Mouse (Mus musculus) heart, embryonic 12.5 days (tissue): ENCODE measurements at regions not wholly inside any gene's neighbourhood (a gene's known extent, or its start where the extent isn't known, plus 50 kb on each side); places are given as distances from the start of the nearest gene placed in this dataset.

Experiments
- ATAC-seq: fragments of 200-750 bp; cut with Nextera tagmentation; 2 replicates; pipeline ENCODE4 v1.8.0; 2017; ENCODE audit warnings: moderate TSS enrichment, moderate library complexity; ENCODE audit not compliant: insufficient number of reproducible peaks, low FRiP score
- H3K27ac ChIP-seq: fragments of 300-500 bp; sonication (generic); 2 replicates; pipeline ENCODE4 v1.5.1; 2016; ENCODE audit warnings: mild to moderate bottlenecking, moderate library complexity; ENCODE audit not compliant: poor library complexity, severe bottlenecking
- H3K27me3 ChIP-seq: fragments of 300-500 bp; sonication (generic); replicated peaks from 2 replicates; pipeline ENCODE4 v1.6.1; 2016; ENCODE audit warnings: mild to moderate bottlenecking, moderate library complexity
- H3K36me3 ChIP-seq: fragments of 300-500 bp; sonication (generic); 2 replicates; pipeline ENCODE4 v1.6.1; 2016; ENCODE audit warnings: mild to moderate bottlenecking, moderate library complexity
- H3K4me1 ChIP-seq: fragments of 300-500 bp; sonication (generic); replicated peaks from 2 replicates; pipeline ENCODE4 v1.6.1; 2016; ENCODE audit warnings: mild to moderate bottlenecking
- H3K4me2 ChIP-seq: fragments of 300-500 bp; sonication (generic); 2 replicates; pipeline ENCODE4 v1.6.1; 2016; ENCODE audit warnings: mild to moderate bottlenecking, moderate library complexity
- H3K4me3 ChIP-seq: fragments of 300-500 bp; sonication (generic); 2 replicates; pipeline ENCODE4 v1.5.1; 2016; ENCODE audit warnings: mild to moderate bottlenecking
- H3K9ac ChIP-seq: fragments of 300-500 bp; sonication (generic); 2 replicates; pipeline ENCODE4 v1.6.1; 2016; ENCODE audit warnings: mild to moderate bottlenecking, moderate library complexity
- H3K9me3 ChIP-seq: fragments of 300-500 bp; sonication (generic); replicated peaks from 2 replicates; pipeline ENCODE4 v1.6.1; 2016; ENCODE audit warnings: mild to moderate bottlenecking, moderate library complexity
- WGBS: fragments of 180-500 bp; shearing (Covaris S2); methylation state at CpG from one replicate; pipeline ENCODE4 v1.1.7; 2016; 5-methylcytosine and 5-hydroxymethylcytosine counted together

DNA sequence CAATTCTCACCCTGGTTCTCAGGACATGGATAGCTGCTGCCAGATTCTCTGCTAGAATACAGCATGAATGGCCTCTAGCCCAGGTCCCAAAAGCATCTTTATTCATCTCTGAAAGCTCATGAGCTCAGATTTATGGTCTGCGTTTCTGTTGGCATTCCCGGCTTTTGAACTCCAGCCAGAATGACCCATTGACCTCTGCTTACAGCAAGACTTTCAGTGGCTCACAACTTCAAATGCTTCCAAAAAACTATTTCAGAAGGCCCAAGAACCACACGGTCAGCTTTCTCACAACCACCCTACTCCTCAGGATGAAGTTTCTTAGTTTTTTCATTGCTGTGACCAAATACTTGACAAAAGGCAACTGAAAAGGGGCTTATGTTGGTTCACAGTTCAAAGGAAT lies 729.9 kb upstream of the Car8 start:
- H3K9ac ChIP-seq, result no peak overlapping the region
- H3K4me2 ChIP-seq, result no peak overlapping the region
- peaks cover 7% of the 10 kb centered on the region for H3K4me1 ChIP-seq
- H3K27me3 ChIP-seq, result no peaks in the 10 kb centered on the region
- 0 out of 2 replicates have a peak, but pooled peaks cover 6% of the 10 kb centered on the region for H3K9me3 ChIP-seq
- WGBS, result 55% methylated on average over 3 of the region's 3 CpGs
- no peak overlapping the region for H3K4me3 ChIP-seq
- H3K36me3 ChIP-seq, result no peaks in the 10 kb centered on the region
- H3K27ac ChIP-seq, result no peak overlapping the region
- ATAC-seq, result no peak

DNA sequence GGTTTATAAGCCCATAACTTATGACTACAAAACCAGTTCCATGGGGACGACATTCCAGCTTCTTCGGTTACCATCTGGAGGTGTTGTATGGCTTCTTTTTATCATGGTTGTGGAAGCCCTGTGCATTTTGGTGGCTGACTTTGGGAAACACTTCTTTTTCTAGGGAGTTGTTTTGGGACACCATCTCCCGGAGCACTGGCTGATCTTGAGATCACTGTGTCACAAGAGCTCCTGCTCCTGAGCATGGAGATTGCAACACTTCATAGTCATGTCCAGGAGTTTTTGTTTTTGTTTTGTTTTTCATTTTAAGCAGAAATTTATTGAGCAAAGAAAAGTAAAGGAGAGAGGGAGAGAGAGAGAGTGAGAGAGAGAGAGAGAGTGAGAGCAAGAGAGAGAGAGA lies 729.1 kb upstream of the Car8 start:
- ATAC-seq, result no peak
- Histone ChIP-seq H3K27me3 (no peaks in the 10 kb centered on the region), H3K36me3 (no peaks in the 10 kb centered on the region), H3K27ac (no peak overlapping the region), H3K9ac (no peak overlapping the region), H3K4me3 (no peak overlapping the region), H3K9me3 (0 out of 2 replicates have a peak, but pooled peaks cover under 1% of the 10 kb centered on the region), H3K4me2 (no peak overlapping the region), H3K4me1 (peaks cover 14% of the 10 kb centered on the region)
- WGBS, result 84% methylated on average over 3 of the region's 3 CpGs

DNA sequence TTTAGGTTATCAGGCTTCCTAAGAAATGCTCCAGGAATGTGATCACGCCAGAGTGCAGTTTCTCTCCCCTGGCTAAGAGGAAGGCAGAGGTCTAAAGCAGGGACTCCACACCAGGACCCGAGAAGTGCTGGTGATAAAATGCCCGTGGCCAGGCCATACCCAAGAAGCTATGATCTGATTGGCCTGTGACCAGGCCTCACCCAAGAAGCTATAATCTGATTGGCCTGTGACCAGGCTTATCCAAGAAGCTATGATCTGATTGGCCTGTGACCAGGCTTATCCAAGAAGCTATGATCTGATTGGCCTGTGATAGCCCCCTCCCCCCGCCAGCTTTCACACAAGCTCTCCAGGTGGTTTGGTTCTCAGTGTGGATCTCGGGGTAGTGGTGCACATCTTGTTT lies 726.7 kb upstream of the Car8 start:
- no peak overlapping the region for H3K4me2 ChIP-seq
- WGBS, result 54% methylated on average over 5 of the region's 5 CpGs

DNA sequence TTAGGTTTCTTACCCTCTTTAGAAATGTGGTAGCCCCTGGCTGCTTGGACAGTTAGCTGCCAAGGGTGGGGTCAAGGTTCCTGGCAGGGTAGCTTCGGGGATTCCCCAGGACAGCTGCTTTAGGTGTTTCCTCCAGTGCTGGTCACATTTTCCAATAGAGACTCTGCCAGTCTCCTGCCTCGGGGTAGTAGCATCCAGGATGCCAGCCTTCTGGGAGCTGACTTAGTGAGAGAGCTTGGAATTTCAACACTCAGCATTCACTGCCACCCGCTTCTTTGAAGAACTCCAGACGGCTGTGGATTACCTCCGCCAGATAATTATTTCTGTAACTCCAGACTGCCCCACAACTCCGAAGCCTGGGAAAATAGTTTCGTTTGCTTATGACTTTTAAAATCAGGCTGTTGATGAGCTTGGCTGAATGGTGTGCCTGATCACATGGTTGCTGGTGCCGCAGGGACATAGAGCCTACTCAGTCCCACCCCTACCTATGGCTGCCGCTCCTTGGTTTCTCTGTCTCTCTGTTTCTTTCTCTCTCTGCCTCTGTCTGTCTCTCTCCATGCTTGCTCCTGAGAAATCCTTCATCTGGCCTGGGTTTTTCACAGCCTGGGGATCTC lies 724.2 kb upstream of the Car8 start:
- H3K4me2 ChIP-seq, result peak overlapping the region; percentile 60
- 20% methylated on average over 9 of the region's 9 CpGs for WGBS
- H3K27ac ChIP-seq, result peak overlapping the region; percentile 71
- peaks cover 22% of the 10 kb centered on the region for H3K4me1 ChIP-seq
- H3K27me3 ChIP-seq, result no peaks in the 10 kb centered on the region
- H3K4me3 ChIP-seq, result 0 out of 2 replicates have a peak overlapping the region, but pooled peaks have one; percentile 6
- no peaks in the 10 kb centered on the region for H3K9me3 ChIP-seq
- H3K9ac ChIP-seq, result peak overlapping the region; percentile 42; the same call in 1 of the 2 replicates
- H3K36me3 ChIP-seq, result no peaks in the 10 kb centered on the region
- ATAC-seq, result peak; percentile 50; the same call in 1 of the 2 replicates

More for the DNA sequence above, 726.7 kb upstream of the Car8 start:
- Histone ChIP-seq H3K36me3 (no peaks in the 10 kb centered on the region), H3K9ac (no peak overlapping the region), H3K27ac (no peak overlapping the region), H3K9me3 (no peaks in the 10 kb centered on the region), H3K27me3 (no peaks in the 10 kb centered on the region), H3K4me1 (peaks cover 21% of the 10 kb centered on the region), H3K4me3 (no peak overlapping the region)
- peak; percentile 63; the same call in 1 of the 2 replicates for ATAC-seq

DNA sequence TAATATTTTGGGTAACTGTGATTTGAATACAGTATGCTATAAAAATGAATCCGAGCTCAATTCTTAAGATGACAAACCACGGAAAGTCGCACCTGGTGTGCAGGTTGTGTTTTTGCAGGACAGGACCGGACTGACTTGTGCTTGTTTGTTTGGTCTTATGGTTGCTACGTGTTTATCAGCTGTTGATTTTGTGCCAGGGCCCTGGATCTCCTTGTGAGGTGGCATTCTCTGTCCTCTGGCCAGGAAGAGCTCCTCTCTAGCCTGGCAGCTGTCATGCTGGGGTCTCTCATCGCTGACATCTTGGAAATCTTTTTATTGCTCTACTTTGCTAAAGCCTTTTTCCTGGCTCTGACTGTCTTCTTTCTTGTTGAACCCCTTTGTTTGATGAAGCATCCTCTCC lies 723.0 kb upstream of the Car8 start:
- Histone ChIP-seq H3K27ac (no peak overlapping the region), H3K36me3 (no peaks in the 10 kb centered on the region), H3K27me3 (no peaks in the 10 kb centered on the region), H3K4me1 (peaks cover 29% of the 10 kb centered on the region), H3K4me3 (no peak overlapping the region), H3K9ac (no peak overlapping the region), H3K9me3 (no peaks in the 10 kb centered on the region), H3K4me2 (no peak overlapping the region)
- no peak for ATAC-seq
- 80% methylated on average over 6 of the region's 6 CpGs for WGBS

DNA sequence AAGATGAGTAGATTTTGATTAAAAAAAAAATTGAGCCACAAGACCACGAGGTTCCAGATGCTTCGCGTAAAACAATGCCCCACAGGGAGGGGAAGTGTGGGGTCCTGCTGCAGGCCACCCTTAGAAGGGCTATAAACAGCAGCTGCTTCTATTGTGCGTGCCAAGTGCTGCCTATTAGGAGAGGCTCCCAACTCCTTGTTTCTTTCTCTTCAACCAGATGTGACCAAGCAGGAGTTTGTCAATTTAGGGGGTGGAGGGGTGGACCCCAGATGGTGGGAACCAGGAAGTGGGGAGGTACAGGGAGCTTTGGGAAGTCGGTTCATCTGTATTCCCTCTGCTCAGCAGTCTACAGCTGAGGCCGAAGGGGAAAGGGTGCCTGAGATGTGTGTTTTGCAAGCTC lies 718.9 kb upstream of the Car8 start:
- Histone ChIP-seq H3K9ac (no peak overlapping the region), H3K27me3 (no peaks in the 10 kb centered on the region), H3K27ac (no peak overlapping the region), H3K4me1 (peaks cover 33% of the 10 kb centered on the region), H3K9me3 (no peaks in the 10 kb centered on the region), H3K4me2 (no peak overlapping the region), H3K4me3 (no peak overlapping the region), H3K36me3 (no peaks in the 10 kb centered on the region)
- 44% methylated on average over 6 of the region's 6 CpGs for whole genome bisulfite sequencing
- ATAC-seq, result no peak

DNA sequence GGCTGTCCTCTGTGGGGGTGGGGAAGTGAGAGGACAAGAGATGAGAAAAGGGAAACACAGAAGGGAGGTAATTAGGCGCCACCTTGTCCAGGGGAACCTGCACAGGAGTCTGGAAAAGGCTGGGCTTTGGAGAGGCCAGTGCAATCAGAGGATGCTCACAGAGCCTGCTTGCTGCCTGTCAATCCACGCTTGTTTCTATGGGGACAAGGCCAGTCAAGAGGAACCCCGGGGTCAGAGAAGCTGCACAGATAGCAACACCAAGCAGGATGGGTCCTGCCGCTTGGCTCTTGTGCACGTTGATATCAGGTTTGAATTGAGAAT lies 718.1 kb upstream of the Car8 start:
- Histone ChIP-seq H3K27ac (no peak overlapping the region), H3K36me3 (no peaks in the 10 kb centered on the region), H3K4me3 (no peak overlapping the region), H3K9ac (no peak overlapping the region), H3K9me3 (no peaks in the 10 kb centered on the region), H3K4me2 (no peak overlapping the region), H3K27me3 (no peaks in the 10 kb centered on the region), H3K4me1 (peaks cover 31% of the 10 kb centered on the region)
- 55% methylated on average over 5 of the region's 5 CpGs for WGBS
- no peak for ATAC-seq

DNA sequence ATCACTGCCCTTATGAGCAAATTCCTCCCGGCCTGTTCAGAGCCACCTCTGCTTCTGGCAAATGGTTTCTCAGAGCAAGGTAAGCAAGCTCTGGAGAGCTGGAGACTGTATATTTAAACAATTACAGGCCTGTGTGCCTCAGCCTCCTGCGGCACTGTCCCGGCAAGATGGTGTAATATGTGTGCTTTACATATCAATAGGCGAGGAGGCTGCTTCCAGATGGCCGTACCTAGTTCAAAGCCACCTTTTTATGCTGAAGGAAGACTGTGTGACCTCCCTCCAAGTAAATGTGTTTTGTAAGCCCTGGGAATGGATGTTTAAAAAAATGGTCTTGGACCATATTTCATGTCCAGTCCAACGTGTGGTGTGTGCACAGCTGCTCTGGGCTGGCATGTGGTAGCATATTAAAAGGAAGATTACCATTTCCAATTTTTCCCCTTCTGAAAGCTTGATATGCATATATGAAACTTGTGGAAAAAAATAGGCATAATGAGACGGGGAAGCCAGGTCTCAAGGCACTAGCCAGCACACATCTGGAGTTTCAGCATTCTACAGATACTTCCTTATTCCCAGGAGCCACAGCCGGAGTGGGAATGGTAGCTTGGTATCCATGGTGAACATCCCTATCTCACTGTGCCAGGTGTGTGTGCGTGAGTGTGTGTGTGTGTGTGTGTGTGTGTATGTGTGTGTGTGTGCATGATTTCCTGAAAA lies 717.6 kb upstream of the Car8 start:
- no peak overlapping the region for H3K4me2 ChIP-seq
- ATAC-seq, result no peak
- no peaks in the 10 kb centered on the region for H3K27me3 ChIP-seq
- no peak overlapping the region for H3K27ac ChIP-seq
- peaks cover 29% of the 10 kb centered on the region for H3K4me1 ChIP-seq
- H3K4me3 ChIP-seq, result no peak overlapping the region
- WGBS, result 73% methylated on average over 9 of the region's 9 CpGs
- H3K36me3 ChIP-seq, result no peaks in the 10 kb centered on the region
- H3K9ac ChIP-seq, result no peak overlapping the region
- H3K9me3 ChIP-seq, result no peaks in the 10 kb centered on the region

DNA sequence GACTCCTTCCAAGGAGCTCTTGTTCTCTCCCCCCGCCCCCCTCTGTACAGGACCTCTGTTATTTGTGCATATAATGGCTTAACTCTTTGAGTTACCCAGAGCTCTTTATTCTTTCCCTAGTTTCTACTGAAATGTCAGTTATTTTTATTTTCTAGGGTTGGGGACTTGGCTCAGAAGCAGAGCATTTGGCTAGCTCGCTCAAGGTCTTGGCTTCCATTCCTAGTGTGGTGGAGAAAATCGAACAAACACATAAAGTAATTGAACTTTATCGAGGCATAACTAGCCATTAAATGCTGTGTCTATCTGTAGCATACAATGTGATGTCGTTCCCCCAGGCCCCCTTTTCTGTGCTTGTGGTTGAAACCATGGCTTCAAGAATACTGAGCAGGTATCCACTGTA lies 716.5 kb upstream of the Car8 start:
- H3K27ac ChIP-seq, result no peak overlapping the region
- ATAC-seq, result no peak
- WGBS, result 86% methylated on average over 5 of the region's 5 CpGs

DNA sequence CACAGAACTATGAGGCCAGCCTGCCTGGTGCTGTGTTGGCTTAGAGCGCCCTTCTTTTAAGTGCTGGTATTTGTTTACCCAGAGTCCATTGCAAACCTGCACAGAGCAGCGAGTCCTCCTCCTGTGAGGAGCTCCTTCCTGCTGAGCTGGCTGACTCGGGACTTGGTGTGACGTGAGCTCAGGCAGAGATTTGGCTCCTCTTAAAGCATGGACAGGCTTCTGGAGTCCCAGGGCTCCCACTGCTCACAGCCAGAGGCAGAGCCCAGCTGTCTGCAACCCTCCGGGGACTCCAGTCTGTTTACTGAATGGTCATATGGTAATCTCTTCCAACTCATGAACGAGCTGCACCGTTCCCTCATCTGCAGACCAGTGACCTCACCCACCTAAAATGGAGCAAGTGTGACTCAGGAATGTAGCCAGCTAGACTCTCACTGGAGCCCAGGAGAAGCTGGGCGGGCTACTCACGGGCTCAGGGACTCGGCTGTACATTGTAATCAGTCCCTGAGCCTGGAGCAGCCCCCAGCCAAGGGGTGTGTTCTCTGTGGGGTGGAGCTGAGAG lies 715.6 kb upstream of the Car8 start:
- Histone ChIP-seq H3K27me3 (no peaks in the 10 kb centered on the region), H3K27ac (peak overlapping the region; percentile 85), H3K9ac (peak overlapping the region; percentile 7; the same call in 1 of the 2 replicates), H3K4me3 (no peak overlapping the region), H3K4me2 (peak overlapping the region; percentile 53), H3K4me1 (peaks cover 40% of the 10 kb centered on the region), H3K9me3 (no peaks in the 10 kb centered on the region), H3K36me3 (no peaks in the 10 kb centered on the region)
- ATAC-seq, result peak; percentile 85
- WGBS, result 8% methylated on average over 10 of the region's 10 CpGs

More for the DNA sequence above, 716.5 kb upstream of the Car8 start:
- no peaks in the 10 kb centered on the region for H3K27me3 ChIP-seq
- no peak overlapping the region for H3K4me3 ChIP-seq
- no peaks in the 10 kb centered on the region for H3K36me3 ChIP-seq
- H3K9ac ChIP-seq, result no peak overlapping the region
- H3K9me3 ChIP-seq, result no peaks in the 10 kb centered on the region
- no peak overlapping the region for H3K4me2 ChIP-seq
- H3K4me1 ChIP-seq, result peaks cover 36% of the 10 kb centered on the region

DNA sequence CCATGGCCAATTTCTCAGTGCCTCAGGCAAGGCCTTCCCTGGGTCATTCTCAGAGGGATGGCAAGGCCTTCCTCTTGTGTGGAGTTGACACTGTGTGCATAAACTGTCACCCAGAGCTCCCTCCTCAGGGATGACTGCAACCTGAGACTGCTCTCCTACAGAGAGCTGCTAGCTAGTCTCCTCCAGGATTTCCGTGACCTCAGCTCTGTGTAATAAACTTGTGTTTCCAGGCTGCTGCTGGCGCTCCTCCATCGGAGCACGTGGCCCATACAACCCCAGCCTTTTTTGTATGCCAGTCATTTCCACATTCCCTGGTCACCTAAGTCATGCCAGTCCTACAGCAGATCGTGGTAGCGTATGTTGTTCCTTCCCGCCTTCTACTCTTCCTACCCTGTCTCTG lies 714.3 kb upstream of the Car8 start:
- no peak for ATAC-seq
- H3K27ac ChIP-seq, result 0 out of 2 replicates have a peak overlapping the region, but pooled peaks have one; percentile 85
- peaks cover 40% of the 10 kb centered on the region for H3K4me1 ChIP-seq
- no peaks in the 10 kb centered on the region for H3K36me3 ChIP-seq
- WGBS, result 88% methylated on average over 7 of the region's 7 CpGs
- no peak overlapping the region for H3K9ac ChIP-seq
- H3K9me3 ChIP-seq, result no peaks in the 10 kb centered on the region
- H3K4me3 ChIP-seq, result no peak overlapping the region
- H3K27me3 ChIP-seq, result no peaks in the 10 kb centered on the region
- H3K4me2 ChIP-seq, result no peak overlapping the region
